Mouse (Mus musculus) heart, postnatal 0 days (tissue): Measurements from ENCODE around the gene Itgae.

Source experiments
- CTCF ChIP-seq: IDR thresholded peaks from 2 replicates; pipeline ENCODE4 v1.5.1; 2016; ENCODE audit warnings: antibody characterized with exemption, control low read depth, low read depth
- EP300 ChIP-seq: IDR thresholded peaks from 2 replicates; pipeline ENCODE4 v1.6.1; 2016; ENCODE audit warnings: antibody characterized with exemption, low read depth

GRCm38 (mm10) chr11:73176186-73176585 lies 85.8 kb downstream of the Itgae start:
- no peak for TF ChIP-seq CTCF
- no peak for TF ChIP-seq EP300
